Mouse (Mus musculus) CH12.LX (cell line): ENCODE data around the gene Cyp8b1. TPM values are rescaled to one million over a fixed set of nuclear protein-coding genes. Genes with fewer than 3 reads are reported as not detected.

Experiments
- DNase-seq: peaks from one replicate; pipeline ENCODE4 v3.0.0-alpha.2; 2013; ENCODE audit errors: extremely low read depth
- H3K27ac ChIP-seq: 2 replicates; pipeline ENCODE4 v1.5.1; 2012; ENCODE audit warnings: low read depth, mild to moderate bottlenecking, control low read depth, moderate library complexity; ENCODE audit not compliant: insufficient read depth
- H3K27me3 ChIP-seq: replicated peaks from 2 replicates; pipeline ENCODE3; 2012; ENCODE audit warnings: inconsistent platforms
- H3K36me3 ChIP-seq, 2 experiments: replicated peaks in 1 of 2; 2 replicates each; pipeline versions ENCODE3 to v1.6.1; 2012; ENCODE audit warnings: inconsistent platforms in 1 of 2, low read length in 1 of 2, mild to moderate bottlenecking in 1 of 2, mixed read lengths in 1 of 2, moderate library complexity in 1 of 2; ENCODE audit not compliant: control insufficient read depth in 1 of 2, insufficient read depth in 1 of 2
- H3K4me1 ChIP-seq, 2 experiments: 2 replicates each; pipeline ENCODE4 v1.6.1; 2012; ENCODE audit warnings: inconsistent platforms in 1 of 2, moderate library complexity in 1 of 2; ENCODE audit not compliant: insufficient read depth in 2 of 2, control insufficient read depth in 1 of 2
- H3K4me2 ChIP-seq: 2 replicates; pipeline ENCODE4 v1.6.1; 2012; ENCODE audit warnings: low read depth, mild to moderate bottlenecking, control low read depth; ENCODE audit not compliant: poor library complexity, insufficient read depth, severe bottlenecking
- H3K4me3 ChIP-seq, 3 experiments: fragments of 150-350 bp in 1 of 3; sonication (generic) in 1 of 3; replicated peaks in 1 of 3; 2 replicates each; pipeline versions ENCODE3 to v1.5.1; 2011 to 2012; ENCODE audit warnings: low read depth in 2 of 3, low read length in 2 of 3, mild to moderate bottlenecking in 2 of 3, moderate library complexity in 2 of 3, control low read depth in 1 of 3, improper control_type of control experiment in 1 of 3, inconsistent platforms in 1 of 3, mixed read lengths in 1 of 3; ENCODE audit not compliant: poor library complexity in 1 of 3
- H3K79me2 ChIP-seq: replicated peaks from 2 replicates; pipeline ENCODE4 v1.6.1; 2012; ENCODE audit warnings: mild to moderate bottlenecking, moderate library complexity; ENCODE audit not compliant: control insufficient read depth, poor library complexity, insufficient read depth, severe bottlenecking; ENCODE audit errors: extremely low read depth
- H3K9ac ChIP-seq: 2 replicates; pipeline ENCODE4 v1.6.1; 2012; ENCODE audit warnings: low read depth, mild to moderate bottlenecking, control low read depth, moderate library complexity; ENCODE audit not compliant: insufficient read depth
- H3K9me3 ChIP-seq: replicated peaks from 2 replicates; pipeline ENCODE3; 2012; ENCODE audit warnings: low read length, inconsistent platforms, mixed read lengths
- BHLHE40 ChIP-seq: IDR thresholded peaks from 2 replicates; pipeline ENCODE4 v1.6.1; 2011; ENCODE audit warnings: mild to moderate bottlenecking, low read depth, low read length, improper control_type of control experiment
- ELF1 ChIP-seq: IDR thresholded peaks from 2 replicates; pipeline ENCODE4 v1.6.1; 2014; ENCODE audit warnings: low read depth, mild to moderate bottlenecking, inconsistent platforms, low read length, improper control_type of control experiment
- GABPA ChIP-seq: IDR thresholded peaks from 2 replicates; pipeline ENCODE4 v1.6.1; 2012; ENCODE audit warnings: low read depth, low read length, improper control_type of control experiment, inconsistent platforms; ENCODE audit not compliant: insufficient replicate concordance
- HCFC1 ChIP-seq: IDR thresholded peaks from 2 replicates; pipeline ENCODE4 v1.6.1; 2012; ENCODE audit warnings: low read depth, mild to moderate bottlenecking, inconsistent platforms, low read length, improper control_type of control experiment
- MAX ChIP-seq: IDR thresholded peaks from 2 replicates; pipeline ENCODE4 v1.6.1; 2011; ENCODE audit warnings: low read length, improper control_type of control experiment
- MEF2A ChIP-seq: IDR thresholded peaks from 2 replicates; pipeline ENCODE4 v1.6.1; 2014; ENCODE audit warnings: low read depth, mild to moderate bottlenecking, inconsistent platforms, low read length, improper control_type of control experiment, borderline replicate concordance
- MXI1 ChIP-seq: IDR thresholded peaks from 2 replicates; pipeline ENCODE4 v1.6.1; 2011; ENCODE audit warnings: mild to moderate bottlenecking, low read depth, low read length, improper control_type of control experiment
- NRF1 ChIP-seq: IDR thresholded peaks from 2 replicates; pipeline ENCODE4 v1.6.1; 2014; ENCODE audit warnings: low read depth, mild to moderate bottlenecking, inconsistent platforms, low read length, improper control_type of control experiment, moderate library complexity
- PAX5 ChIP-seq: IDR thresholded peaks from 2 replicates; pipeline ENCODE4 v1.6.1; 2012; ENCODE audit warnings: low read length, inconsistent platforms, mixed read lengths
- POLR2AphosphoS2 ChIP-seq: IDR thresholded peaks from 2 replicates; pipeline ENCODE4 v1.6.1; 2011; ENCODE audit warnings: low read depth, low read length, improper control_type of control experiment
- RCOR1 ChIP-seq: conservative IDR thresholded peaks from 2 replicates; pipeline ENCODE4 v1.6.1; 2012; ENCODE audit warnings: low read depth, mild to moderate bottlenecking, inconsistent platforms, low read length, improper control_type of control experiment
- SIN3A ChIP-seq: IDR thresholded peaks from 2 replicates; pipeline ENCODE4 v1.6.1; 2012; ENCODE audit warnings: low read length, improper control_type of control experiment, inconsistent platforms
- SMC3 ChIP-seq: IDR thresholded peaks from 2 replicates; pipeline ENCODE4 v1.6.1; 2011; ENCODE audit warnings: low read depth, low read length, improper control_type of control experiment
- TCF12 ChIP-seq: IDR thresholded peaks from 2 replicates; pipeline ENCODE4 v1.6.1; 2014; ENCODE audit warnings: low read depth, mild to moderate bottlenecking, inconsistent platforms, low read length, improper control_type of control experiment
- USF1 ChIP-seq: IDR thresholded peaks from 2 replicates; pipeline ENCODE4 v1.6.1; 2014; ENCODE audit warnings: low read depth, mild to moderate bottlenecking, inconsistent platforms, low read length, improper control_type of control experiment
- ZC3H11A ChIP-seq: IDR thresholded peaks from 2 replicates; pipeline ENCODE4 v1.6.1; 2012; ENCODE audit warnings: low read depth, mild to moderate bottlenecking, inconsistent platforms, low read length, improper control_type of control experiment
- dilution Hi-C: fragments of 300-500 bp; cut with MboI; formaldehyde crosslinking; loops from 2 replicates; pipeline ENCODE4 v1.14.3; 2020; ENCODE audit warnings: low sequenced_read_pairs; ENCODE audit not compliant: extremely low pct_unique_long_range_greater_than_20kb, extremely low pct_ligation_motif_present
- in situ Hi-C: fragments of 300-500 bp; cut with MboI; formaldehyde crosslinking; loops from 3 replicates; pipeline ENCODE4 v1.14.3; 2019; ENCODE audit warnings: low sequenced_read_pairs, low pct_ligation_motif_present, low pct_unique_long_range_greater_than_20kb, mixed read lengths
- polyA plus RNA-seq: library from polyadenylated mRNA; unstranded; fragments of >175 nt; gene quantifications from 2 replicates; pipeline ENCODE4 v1.2.1, GENCODE M21; 2012; ENCODE audit warnings: low read depth; ENCODE audit not compliant: insufficient read length
- total RNA-seq, 2 experiments: library from RNA; depleted of rRNA; stranded (reverse); fragments of 300-350 nt in 1 of 2; fragments of >200 nt in 1 of 2; gene quantifications; 2 replicates each; pipeline ENCODE4 v1.2.3; 2012 to 2014

Gene Cyp8b1
- total and polyA plus RNA-seq, 3 experiments, result 0.27 TPM; not detected in 2

DNA sequence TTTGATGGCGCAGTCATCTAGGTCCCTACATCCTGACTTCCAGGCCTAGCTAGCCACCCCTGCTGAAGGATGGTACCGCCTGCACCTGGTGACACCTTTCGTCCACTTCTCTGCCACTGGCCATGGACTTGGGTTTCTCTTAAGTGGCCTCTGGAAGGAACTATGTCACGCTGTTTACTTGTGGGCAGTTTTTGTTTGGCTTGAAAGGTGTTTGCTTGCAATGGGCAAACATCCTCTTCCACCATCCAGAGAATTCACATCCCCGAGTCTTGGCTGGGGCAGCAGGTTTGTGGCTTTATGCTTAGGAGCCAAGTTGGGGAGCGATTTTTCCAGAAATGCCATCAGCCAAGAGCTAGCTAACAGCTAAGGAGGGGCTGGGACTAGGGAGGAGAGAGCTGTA is 36.5 kb upstream of the Cyp8b1 start:
- no peaks in the 10 kb centered on the region for H3K27me3 ChIP-seq
- H3K4me1 ChIP-seq, result peaks cover 0 to 3% of the 10 kb centered on the region in 2 experiments; a peak in 2 of 4 replicates
- no peak overlapping the region for H3K4me3 ChIP-seq
- TF ChIP-seq PAX5 (no peak), MAX (no peak), NRF1 (no peak), ELF1 (no peak), SMC3 (no peak), GABPA (no peak), USF1 (no peak), HCFC1 (no peak), TCF12 (no peak), POLR2AphosphoS2 (no peak), ZC3H11A (no peak), SIN3A (no peak), RCOR1 (no peak), BHLHE40 (no peak), MEF2A (no peak)
- TF ChIP-seq, all 38 proteins: peak for 0
- Histone ChIP-seq H3K4me2 (no peak overlapping the region), H3K36me3 (peaks cover 3 to 26% of the 10 kb centered on the region in 2 experiments), H3K27ac (no peak overlapping the region), H3K9ac (no peak overlapping the region), H3K79me2 (no peaks in the 10 kb centered on the region), H3K9me3 (no peaks in the 10 kb centered on the region)
- DNase-seq, result no peak
- in situ Hi-C loops (no loop called here), dilution Hi-C loops (no loop called here)

DNA sequence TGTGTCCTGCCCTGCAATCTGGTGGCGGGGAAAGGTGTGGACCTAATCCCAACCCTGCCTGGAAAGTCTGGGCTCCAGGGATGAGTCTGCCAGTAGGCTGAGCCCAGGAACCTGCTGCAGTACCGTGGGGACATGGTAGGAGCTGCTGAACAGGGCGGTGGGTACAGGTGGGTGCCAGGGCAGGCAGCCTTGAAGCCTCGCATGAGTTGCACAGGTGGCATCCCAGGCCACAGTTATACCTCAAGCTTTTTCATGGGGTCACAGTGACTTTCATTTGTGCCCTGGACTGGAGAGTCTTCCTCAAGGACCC is 35.0 kb upstream of the Cyp8b1 start:
- Histone ChIP-seq H3K4me1 (no peaks in the 10 kb centered on the region), H3K27me3 (no peaks in the 10 kb centered on the region), H3K4me2 (no peak overlapping the region), H3K9me3 (no peaks in the 10 kb centered on the region), H3K9ac (no peak overlapping the region), H3K79me2 (no peaks in the 10 kb centered on the region), H3K36me3 (peaks cover 16 to 35% of the 10 kb centered on the region in 2 experiments), H3K27ac (no peak overlapping the region), H3K4me3 (no peak overlapping the region)
- no peak for TF ChIP-seq RCOR1
- no peak for TF ChIP-seq MXI1
- DNase-seq, result no peak
- in situ Hi-C loops (no loop called here), dilution Hi-C loops (no loop called here)
